Mouse (Mus musculus) MEL (cell line): ENCODE data around the gene Sh3rf1.

ENCODE experiments used
- CTCF ChIP-seq, 3 experiments: IDR thresholded peaks in 2 of 3; conservative IDR thresholded peaks in 1 of 3; 2 replicates each; pipeline ENCODE4 v1.5.1; 2011 to 2012; ENCODE audit warnings: low read length in 3 of 3, low read depth in 2 of 3, mild to moderate bottlenecking in 2 of 3, improper control_type of control experiment in 1 of 3, inconsistent platforms in 1 of 3, mixed read lengths in 1 of 3, moderate library complexity in 1 of 3; ENCODE audit not compliant: control insufficient read depth in 1 of 3, insufficient read depth in 1 of 3, poor library complexity in 1 of 3, severe bottlenecking in 1 of 3
- GATA1 ChIP-seq: IDR thresholded peaks from 2 replicates; pipeline ENCODE4 v1.6.1; 2011; ENCODE audit warnings: low read depth, low read length, improper control_type of control experiment
- MEF2A ChIP-seq: IDR thresholded peaks from 2 replicates; pipeline ENCODE4 v1.6.1; 2014; ENCODE audit warnings: low read depth, mild to moderate bottlenecking, inconsistent platforms, low read length, improper control_type of control experiment; ENCODE audit not compliant: poor library complexity, insufficient replicate concordance, severe bottlenecking; ENCODE audit errors: extremely low read depth
- SMC3 ChIP-seq: IDR thresholded peaks from 2 replicates; pipeline ENCODE4 v1.6.1; 2011; ENCODE audit warnings: low read depth, low read length, improper control_type of control experiment

DNA sequence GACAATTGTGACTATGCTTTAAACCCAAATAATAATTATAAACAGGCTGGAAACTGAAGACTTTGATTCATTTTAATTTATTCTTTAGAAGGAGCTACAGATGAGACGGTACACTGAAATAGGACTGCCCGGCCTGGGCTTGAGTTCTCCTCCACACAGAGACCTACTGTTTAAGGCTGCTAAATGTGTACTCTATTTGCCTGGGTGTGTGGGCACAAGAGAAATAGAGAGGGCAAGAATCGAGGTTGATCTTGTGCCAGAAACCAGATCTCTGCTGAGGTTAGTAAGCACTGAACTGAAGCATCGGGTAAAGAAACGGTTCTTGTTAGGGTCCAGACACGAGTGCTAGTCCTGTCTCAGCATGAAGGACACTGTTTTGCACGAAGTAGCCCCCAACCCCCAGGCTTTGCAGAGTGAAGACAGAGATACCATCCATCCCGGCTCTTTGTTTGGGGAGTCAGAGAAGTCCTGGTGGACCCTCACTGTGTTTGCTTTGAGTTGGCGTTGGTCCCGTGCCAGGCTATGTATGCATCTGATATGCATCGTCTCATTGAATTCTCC is 64.4 kb downstream of the Sh3rf1 start:
- TF ChIP-seq SMC3: no peak
- no peak for TF ChIP-seq CTCF (IDR thresholded peaks at IDR 0.05 in 2 of 3, conservative IDR thresholded peaks at IDR 0.05 in 1 of 3; ENCODE audit: control insufficient read depth in 1 of 3, insufficient read depth in 1 of 3, low read depth in 2 of 3, low read length in 3 of 3, poor library complexity in 1 of 3, severe bottlenecking in 1 of 3)
- no peak for TF ChIP-seq GATA1
- TF ChIP-seq MEF2A: no peak
